Mouse (Mus musculus): ENCODE data around the gene Gm49395. TPM values are rescaled to one million over a fixed set of nuclear protein-coding genes. Genes with fewer than 3 reads are reported as not detected.
A peak's percentile ranks its signal among the peaks of the same experiment; 100 is the strongest.

The Gm49395 gene
- total RNA-seq, 2 experiments from 2014 or later: 10.8 to 13.2 TPM

DNA sequence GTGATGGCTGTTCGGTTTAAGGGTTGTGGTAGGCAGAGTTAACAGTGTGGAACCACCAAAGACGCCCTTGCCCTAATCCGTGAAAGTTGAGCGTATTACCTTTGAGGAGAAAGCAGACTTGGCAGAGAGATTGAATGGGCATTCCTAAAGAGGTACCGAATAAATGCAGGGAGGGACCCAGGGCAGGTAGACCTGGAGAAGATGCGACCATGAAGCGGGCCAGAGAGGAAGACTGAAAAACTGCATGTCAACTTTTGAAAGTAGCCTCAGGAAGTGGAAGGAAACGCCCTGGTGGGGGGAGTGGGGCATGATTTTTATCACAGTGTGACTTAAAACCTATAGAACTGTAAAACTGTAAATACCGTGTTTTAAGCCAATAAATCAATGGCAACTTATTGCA is 2.3 kb downstream of the Gm49395 start:
- DNase-seq: no peak

DNA sequence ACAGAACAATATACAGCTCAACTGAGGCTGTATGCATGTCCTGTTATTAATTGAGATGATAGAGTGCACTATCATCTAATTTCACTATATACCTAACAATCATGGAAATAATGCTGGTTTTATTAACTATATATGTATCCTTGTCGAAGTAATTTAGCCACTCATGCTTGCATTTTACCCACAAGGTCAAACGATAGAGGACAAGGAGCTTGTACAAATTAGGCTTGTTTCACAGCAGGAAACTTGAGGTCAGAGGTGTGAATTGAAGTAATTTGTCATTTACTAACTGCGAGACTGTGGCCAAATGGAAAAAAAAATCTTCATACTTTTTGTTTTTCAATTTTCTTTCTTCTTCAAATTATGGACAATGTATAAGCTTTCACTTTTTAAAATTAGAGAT is 3.5 kb downstream of the Gm49395 start:
- DNase-seq: no peak

DNA sequence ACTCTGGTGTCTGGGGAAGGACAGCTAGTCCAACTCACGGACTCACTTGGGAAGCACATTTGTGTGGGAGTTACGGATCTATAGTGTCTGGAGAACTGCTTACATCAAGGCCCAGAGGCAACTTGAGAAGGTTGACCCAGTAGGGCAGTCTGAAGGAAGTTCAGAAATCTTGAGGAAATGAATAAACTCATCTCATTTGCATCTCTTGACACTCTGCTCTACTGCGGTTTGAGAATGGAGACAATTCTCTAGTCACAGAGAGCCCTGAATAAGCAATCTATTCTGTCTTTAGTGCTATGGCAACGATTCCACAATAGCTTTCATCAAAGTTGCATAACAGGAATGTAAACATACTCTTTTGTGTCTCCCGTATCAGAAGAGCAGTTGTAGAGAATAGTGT is 4.8 kb downstream of the Gm49395 start:
- no peak for DNase-seq

DNA sequence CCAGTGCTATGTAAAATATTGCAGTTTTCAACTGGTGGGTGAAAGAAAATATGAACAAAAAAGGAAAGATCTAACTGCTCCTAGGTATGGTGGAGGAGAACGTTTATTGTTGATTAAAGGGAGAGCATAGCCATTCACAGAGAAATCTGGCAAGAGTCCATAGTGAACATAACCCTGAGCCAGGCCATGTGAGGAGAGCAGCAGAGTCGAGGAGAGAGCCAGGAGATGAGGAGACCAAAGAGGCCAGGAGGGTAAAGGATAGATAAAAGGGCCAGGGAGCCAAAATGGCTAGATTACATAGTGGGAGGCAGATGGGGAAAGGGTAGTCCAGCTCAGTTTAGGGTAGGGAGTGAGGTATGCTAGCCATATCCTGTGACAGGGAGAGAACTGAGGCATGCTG is 5.5 kb downstream of the Gm49395 start:
- peak; percentile 38 for DNase-seq

DNA sequence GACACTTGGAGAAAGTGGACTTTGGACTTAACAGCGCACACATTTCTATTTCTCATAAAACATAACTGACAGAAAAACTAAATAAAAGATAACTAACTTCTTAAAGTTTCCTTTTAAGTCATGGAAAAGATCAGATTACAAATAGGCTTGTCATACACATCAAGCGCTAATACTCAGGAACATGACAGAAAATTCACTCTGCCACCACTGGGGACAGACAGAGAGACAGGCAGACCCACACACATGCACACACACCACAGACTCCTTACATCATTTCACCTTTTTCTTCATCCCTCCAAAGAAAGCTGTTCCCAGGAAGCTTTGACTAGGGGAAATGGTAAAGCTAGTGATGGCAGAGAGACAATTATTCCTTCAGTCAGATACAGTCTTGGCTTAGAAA is 6.3 kb downstream of the Gm49395 start:
- DNase-seq: no peak

DNA sequence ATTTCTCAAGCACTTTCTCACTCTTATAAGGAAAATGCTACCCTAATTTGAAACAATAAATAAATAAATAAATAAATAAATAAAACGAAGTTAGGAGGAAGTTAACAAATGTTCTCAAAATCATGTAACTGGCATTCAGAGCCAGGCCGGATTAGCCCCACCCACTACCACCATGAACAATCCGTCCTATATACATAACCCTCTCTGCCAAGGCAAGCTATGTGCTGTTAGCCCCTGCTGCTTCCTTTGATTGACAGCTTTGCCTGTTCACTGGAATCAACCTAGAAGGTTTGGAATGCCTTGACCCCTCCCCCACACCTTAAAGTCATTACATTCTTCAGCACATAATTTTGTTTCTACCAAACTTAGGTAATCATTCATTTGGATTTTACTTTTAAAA is 10.2 kb downstream of the Gm49395 start:
- DNase-seq: no peak

DNA sequence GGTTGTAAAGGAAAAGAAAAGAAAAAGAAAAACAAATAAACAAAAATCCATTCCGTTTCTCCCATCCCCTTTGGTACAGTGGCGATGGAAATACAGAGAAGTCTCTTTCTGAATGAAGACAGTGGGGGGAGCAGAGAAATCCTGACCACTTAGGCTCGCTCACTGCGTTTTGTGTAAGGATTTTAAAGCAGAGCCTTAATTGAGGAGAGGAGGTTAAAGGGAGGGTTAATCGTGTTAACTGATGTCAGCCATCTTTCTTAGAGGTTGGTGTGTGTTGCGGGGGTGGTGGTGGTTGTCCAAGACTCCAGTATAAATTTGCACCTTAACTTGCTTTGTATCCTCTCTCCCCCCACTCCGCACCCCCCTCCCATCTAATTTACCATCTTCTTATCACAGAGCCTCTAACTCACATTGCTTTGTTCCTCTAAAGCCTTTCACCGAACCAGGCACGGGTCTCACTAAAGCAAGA is 10.7 kb downstream of the Gm49395 start:
- DNase-seq: no peak

DNA sequence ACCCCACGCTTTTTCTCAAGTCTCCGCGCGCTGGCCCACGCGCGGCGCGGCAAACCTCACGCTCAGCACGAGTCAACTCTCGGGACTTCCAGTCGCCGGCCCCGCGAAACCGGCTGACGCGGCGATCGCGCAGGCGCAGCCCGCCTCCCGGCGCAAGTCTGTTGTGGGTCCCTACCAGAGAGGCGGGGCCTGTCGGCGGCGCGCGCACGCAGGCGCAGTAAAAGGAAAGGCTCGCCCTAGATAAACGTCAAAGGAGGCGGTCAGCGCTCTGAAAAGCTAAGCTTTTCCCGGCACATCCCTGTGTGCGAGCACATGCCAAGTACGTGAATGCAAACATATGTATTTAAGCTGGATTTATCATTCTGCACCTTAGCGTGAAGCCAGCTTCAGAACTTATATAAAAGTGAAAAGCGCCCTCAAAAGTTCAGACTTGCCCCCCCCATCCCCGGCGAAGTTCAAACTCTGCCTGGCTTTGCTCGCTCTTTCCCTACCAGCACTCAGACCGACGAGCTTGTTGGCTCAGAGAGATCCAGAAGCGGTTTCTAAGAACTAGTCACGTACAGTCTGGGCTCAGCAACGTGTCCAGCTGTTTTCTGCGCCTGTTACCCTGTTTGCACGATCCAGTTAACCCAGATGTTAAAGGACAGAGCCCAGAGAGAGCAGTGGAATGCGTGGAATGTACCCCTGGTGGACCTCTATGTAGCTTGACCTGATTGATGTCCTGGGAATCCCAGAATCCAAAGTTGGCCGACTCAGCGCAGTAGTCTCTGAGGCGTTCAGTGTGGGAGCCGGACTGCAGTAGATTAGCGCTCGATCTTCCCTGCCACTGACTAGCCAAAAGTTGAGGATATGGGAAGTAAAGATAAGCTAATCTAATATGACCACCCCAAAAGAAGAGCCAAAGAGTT is 11.4 kb downstream of the Gm49395 start, which contains the start of gene Pelo:
Gene Pelo (minus strand): TSS at position 118 of the 908 bp plus-strand sequence.
- DNase-seq: peak; percentile 98

DNA sequence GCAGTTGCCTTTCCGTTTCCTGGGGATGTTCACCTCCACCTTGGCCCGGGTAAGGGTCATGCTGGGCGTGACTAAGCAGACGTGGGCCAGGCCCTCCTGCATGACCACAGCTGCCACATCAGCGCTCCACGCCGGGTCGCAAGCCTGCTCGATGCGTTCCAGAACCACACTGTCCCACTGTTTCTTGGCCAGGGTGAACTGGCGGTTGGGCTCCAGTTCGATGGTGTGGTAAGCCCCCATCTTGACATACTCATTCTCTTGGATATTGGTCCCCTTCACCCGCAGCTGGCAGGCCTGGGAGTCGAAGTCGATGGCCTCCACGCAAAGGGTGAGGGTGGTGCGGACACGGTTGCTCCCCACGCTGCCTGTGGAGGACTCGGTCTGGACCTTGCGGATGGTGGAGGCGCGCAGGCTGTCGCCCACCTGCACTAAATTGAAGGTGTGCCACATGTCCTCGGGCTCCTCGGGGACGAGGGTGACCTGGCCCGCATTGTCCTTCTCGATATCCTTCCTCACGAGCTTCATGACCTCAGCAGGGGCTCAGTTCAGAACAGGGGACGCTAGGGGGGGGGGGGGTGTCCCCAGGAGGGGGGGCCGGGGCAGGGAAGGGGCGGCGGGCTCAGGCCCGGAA is 12.2 kb downstream of the Gm49395 start:
- peak; percentile 46 for DNase-seq

DNA sequence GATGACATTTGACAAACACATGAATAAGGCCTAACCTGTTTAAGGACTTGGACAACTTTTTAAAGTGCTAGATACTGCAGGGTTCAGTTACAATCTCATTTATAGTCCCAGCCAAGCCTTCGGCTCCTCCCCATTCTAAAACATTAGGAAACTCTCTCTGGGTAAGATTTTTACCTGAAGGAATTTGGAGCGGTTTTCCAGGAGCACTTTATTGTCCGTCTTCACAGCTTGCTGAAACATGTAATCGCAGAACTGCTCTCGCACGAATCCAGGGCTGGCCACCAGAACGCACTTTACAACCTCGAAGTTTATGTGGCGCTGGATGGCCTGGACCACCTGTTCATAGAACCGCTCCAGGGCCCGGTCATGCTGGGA is 12.7 kb downstream of the Gm49395 start:
- no peak for DNase-seq

DNA sequence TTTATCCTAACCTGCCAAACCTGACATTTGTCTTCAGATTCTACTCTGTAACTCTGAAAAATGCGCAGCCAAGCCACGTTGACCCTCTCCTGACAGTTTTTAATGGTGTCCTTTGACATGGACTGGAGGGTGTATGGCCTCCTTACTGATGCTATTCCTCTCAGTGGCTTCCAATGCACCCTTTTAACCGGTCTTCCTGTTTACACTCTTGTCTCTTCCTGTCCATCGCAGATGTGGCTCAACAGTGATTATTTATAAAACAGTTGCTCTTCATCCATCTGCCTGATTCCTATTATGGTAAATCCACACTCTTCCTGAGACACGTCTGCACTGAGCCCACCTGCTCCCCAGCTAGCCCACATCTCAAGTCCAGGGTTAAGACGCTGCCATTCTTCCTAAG is 15.7 kb downstream of the Gm49395 start:
- DNase-seq: no peak

DNA sequence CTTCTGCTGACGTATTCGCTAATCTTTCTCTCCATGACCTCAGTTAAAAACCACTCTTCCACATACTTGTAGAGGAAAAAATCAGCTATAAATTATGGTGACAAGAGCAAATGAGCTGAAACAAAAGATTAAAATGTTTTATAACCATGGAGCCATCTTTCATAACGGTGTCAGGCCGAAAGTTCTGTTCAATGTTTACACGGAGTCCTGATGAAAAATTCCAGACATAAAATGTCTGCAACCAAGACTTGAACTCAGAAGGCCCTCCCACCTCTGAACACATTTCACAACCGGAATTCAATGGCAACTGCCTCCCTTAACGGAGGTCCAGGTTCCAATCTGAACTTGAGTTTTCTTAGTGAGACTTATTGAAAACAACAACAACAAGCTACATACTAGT is 19.4 kb downstream of the Gm49395 start:
- DNase-seq: no peak

DNA sequence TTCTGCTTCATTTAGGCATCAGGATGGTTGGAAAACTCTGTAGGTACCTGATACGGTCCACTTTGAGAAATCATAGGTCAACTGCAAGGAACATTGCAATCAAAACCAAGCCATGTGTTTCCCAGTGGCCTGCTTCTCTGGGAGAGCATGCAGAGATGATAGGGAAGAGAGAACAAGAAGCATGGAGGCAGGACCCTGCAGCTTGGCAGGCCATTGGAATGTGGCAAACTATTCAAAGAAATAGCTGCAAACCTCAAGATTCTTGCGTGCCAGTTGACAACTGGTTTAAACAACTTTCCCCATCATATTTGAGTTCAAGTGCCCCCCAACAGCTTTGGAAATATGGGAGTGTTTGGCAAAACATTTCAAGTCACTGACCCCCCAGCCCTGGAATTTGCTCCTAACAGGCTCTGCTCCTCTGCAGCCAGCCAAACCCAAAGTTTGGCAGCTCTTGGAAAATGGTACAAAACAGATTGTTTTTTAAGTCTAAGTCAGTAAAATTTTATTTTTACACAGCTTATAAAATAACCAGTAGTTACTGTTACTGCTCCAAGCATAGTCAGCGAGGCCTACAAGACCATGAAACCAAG is 21.6 kb downstream of the Gm49395 start:
- DNase-seq: no peak

DNA sequence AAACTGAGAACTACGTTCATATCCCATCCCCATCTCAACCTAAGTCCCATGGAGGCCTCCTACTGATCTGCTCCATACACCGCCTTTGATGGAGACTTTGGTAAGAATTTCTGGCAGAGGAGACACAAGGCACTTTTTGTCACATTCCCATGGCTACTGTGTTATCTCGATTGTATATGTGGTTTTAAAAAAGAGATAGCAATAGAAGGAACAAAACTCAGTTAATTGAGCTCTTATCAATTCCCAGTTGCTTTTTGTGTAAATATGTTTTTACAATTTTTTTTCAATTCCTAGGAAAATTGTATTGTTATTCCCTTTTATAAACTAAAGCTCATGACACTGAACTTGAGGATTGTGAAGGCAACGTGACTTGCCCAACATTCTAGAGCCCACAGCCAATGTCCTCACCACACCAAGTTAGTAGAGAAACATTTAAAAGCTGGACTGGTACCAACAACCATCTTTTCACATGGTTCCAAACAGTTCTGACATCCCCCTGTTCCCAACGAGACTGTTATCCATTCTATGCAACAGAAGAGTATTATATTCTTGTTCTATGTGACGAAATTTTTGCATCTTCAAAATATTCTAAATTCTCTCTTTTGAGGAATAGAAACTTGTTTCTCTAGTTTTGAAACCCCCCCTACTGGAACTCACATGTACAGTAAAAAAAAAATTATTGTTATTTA is 22.6 kb downstream of the Gm49395 start:
- no peak for DNase-seq

DNA sequence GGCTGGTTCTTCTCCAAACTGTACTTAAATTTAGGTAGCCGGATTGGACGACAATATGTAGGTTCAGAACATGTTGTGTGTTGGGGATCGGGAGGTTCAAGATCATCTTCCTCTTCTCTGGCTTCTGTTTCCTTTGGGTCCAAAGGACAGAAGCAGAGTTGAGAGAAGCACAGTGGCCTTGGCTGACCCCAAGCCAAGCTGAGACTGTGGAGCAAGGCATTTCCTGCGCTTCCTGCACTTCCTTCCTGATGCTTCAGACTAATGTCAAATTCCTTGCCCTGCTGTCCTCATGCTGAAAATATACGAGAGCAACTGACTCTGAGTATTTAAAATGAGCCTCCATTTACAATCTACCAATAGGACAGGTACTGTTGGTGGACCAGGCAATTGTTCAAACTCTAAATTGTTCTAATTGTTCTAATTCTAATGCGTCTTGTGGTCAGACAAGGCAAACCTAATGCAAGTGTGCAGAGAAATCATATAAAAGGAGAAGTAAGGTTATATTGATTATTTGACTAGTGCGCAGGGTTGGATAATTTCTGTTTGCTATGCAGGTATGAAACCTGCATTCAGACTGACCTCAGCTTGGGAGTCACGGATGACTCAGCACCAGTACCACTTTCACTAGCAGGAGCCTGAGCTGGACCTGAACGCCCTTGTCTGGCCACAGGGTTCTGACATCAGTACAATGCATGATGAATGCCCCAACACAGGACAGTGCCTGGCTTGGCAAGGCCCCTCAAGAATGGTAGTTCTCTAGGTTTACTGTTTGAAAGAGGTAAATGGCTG is 24.2 kb downstream of the Gm49395 start:
- DNase-seq: no peak

DNA sequence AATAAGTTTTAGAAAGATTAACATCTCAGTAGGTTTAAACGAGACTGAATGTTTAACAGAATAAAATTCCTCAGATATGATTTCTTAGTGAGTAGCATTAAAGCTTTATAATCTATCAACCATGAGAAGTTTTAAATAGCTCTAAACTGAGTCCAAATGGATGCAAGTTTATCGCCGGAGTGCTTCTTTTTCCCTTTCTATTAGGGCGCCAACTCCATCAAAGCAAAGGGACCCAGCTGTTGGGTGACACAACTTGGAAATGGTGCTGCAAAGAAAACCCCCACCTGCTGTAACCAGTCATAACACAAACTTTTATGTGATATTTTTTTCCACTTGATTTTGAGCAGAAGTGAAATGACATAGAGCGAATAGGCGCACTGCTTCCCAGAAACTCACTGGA is 29.3 kb downstream of the Gm49395 start:
- no peak for DNase-seq

DNA sequence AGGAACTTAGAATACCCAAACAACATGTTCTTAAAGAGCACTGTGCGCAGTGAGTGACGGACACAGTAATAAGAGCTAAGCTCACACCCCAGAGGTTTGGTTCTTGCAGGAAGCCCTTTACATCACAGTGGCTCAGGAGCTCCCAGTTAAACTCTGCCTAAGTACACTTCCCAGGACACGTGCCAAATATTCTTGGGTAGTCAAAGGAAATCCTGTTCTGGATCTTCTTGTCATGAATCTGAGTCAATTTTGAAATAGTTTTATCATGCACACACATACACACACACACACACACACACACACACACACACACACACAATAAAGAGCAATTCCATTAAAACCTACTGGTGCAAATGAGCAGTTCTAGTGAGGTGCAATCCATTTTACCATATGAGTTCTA is 30.3 kb downstream of the Gm49395 start:
- DNase-seq: peak; percentile 31

DNA sequence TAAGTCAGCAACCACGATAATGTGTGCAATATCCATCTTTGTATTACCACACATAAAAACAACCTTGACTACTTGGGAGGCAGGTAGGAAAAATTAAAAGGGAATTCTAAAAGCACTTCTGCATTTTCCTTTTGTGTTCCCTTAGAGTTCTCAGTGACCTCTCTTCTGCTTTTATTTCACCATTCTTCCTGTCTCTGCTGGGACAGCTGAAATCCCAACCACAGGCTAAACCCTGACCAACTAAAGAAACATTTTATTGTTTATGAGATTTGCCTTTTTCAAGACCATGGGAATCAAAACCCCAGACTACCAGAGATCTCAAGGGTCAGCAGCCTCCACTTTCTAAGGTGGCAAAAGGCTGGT is 33.8 kb downstream of the Gm49395 start:
- no peak for DNase-seq

DNA sequence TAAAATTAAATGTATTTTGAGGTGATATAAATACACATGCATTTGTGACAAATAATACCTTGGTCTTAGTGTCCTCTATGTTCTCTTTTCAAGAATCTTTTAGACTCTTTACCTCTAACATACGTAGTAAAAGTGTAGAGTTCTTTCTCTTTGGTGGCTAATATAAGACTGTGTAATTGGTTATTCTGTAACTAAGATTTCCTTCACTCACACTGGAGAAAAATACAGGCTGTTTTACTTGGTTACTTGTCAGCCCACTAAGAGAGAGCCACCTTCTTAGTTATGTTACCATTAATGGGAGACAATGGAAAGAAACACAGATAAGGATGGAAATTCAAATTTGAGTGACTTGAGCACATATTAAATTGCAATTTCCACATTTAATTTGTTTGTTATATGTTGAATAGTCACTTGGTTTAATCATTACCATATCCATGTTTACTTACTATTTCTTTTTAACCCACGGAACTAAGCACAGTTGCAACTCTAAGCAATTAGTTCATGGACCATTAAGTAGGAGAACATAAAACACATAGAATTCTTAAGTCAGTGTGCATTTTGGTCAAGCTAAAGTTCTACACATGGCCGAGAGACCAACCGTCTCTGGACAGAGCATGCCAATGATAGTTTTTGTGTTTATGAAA is 34.3 kb downstream of the Gm49395 start:
- DNase-seq: no peak

DNA sequence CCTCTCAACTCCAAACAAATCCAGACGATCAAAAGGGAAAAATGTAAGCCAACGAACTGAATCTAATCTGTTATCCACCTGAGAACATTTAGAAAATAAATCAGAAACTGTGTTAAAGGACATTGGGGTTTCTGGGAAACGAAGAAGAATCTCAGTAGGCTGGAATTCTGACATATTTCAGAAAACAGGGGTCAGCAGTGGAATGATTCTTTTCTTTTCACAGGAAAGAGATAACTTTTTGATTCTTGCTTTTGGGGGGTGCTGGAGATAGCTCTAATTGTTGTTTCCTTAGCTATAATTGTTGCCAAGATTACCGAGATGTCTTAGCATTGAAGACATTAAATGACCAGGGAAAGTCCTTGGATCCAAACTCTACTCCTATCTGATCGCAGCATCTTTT is 44.2 kb downstream of the Gm49395 start:
- DNase-seq: no peak

DNA sequence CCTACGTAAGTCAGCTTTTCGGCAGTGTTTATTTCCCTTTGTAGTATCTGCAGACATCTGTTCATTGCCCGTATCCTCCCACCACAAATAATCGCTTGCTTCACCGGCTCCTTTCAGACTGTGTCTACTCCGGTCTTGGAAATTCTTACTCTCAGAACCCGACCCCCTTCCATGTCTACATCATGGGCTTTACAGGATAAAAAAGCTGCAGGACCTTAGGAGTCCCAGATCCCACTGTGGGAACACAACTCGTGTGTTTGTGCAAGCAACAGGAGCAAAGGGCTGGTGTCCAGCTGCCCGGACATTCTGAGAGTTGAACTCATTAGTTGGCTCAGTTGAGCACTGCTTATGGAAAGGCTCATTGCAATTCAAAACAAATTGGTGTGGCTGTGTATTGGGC is 46.9 kb downstream of the Gm49395 start:
- no peak for DNase-seq
